Mouse (Mus musculus) myocyte (in vitro differentiated cells): ENCODE measurements at regions not wholly inside any gene's neighbourhood (a gene's known extent, or its start where the extent isn't known, plus 50 kb on each side); places are given as distances from the start of the nearest gene placed in this dataset.

Experiments used
- CEBPB ChIP-seq: IDR thresholded peaks from 2 replicates; pipeline ENCODE4 v1.6.1; 2011; ENCODE audit warnings: mild to moderate bottlenecking, moderate library complexity; ENCODE audit not compliant: poor library complexity, insufficient read depth, severe bottlenecking
- E2F4 ChIP-seq: IDR thresholded peaks from one replicate; pipeline ENCODE4 v1.6.1; 2011; ENCODE audit warnings: mild to moderate bottlenecking, control low read depth, moderate library complexity; ENCODE audit not compliant: insufficient read depth
- MAX ChIP-seq: IDR thresholded peaks from one replicate; pipeline ENCODE4 v1.6.1; 2011; ENCODE audit warnings: low read depth, mild to moderate bottlenecking, control low read depth
- MYOG ChIP-seq, 3 experiments: IDR thresholded peaks; one replicate each; pipeline ENCODE4 v1.6.1; 2011; ENCODE audit warnings: control low read depth in 2 of 3, low read depth in 2 of 3, mild to moderate bottlenecking in 2 of 3; ENCODE audit not compliant: insufficient read length in 2 of 3, control insufficient read depth in 1 of 3, insufficient read depth in 1 of 3
- POLR2A ChIP-seq: IDR thresholded peaks from one replicate; pipeline ENCODE4 v1.6.1; 2011; ENCODE audit warnings: low read depth, mild to moderate bottlenecking, control low read depth, moderate library complexity; ENCODE audit not compliant: insufficient read length
- POLR2AphosphoS2 ChIP-seq: IDR thresholded peaks from one replicate; pipeline ENCODE4 v1.6.1; 2011; ENCODE audit warnings: low read depth, control low read depth; ENCODE audit not compliant: insufficient read length
- TCF12 ChIP-seq: IDR thresholded peaks from one replicate; pipeline ENCODE4 v1.6.1; 2011; ENCODE audit warnings: mild to moderate bottlenecking, control low read depth; ENCODE audit not compliant: poor library complexity, insufficient read depth, severe bottlenecking
- USF1 ChIP-seq: IDR thresholded peaks from one replicate; pipeline ENCODE4 v1.6.1; 2011; ENCODE audit warnings: low read depth, mild to moderate bottlenecking, control low read depth, moderate library complexity

GRCm38 (mm10) chr7:115204916-115205315 is 461.4 kb downstream of the Insc start:
- no peak for TF ChIP-seq POLR2A
- TF ChIP-seq E2F4, result no peak
- TF ChIP-seq POLR2AphosphoS2, result no peak
- TF ChIP-seq CEBPB, result no peak
- TF ChIP-seq MAX, result no peak
- TF ChIP-seq MYOG (IDR thresholded peaks at IDR 0.05; ENCODE audit: control insufficient read depth in 1 of 3, insufficient read depth in 1 of 3, insufficient read length in 2 of 3, low read depth in 2 of 3), result no peak
- TF ChIP-seq TCF12, result no peak
- TF ChIP-seq USF1, result no peak
